In genomic region chr11:95027850-95028470, GRCm38 (mm10) we compare ENCODE assay signal across 19 mouse cellular contexts. TPM values are rescaled to one million over a fixed set of nuclear protein-coding genes. Genes with fewer than 3 reads are reported as not detected.
DNase-seq lines count a peak whose midpoint lies in the region; ATAC-seq and TF ChIP-seq lines count a peak whose summit lies in the region.
"Had no signal": no experiment of that assay in that cellular context is flagged by ENCODE, and none has a peak within 500 bp of the region (broad histone marks: within the 10 kb centered on the region; RNA-seq: fewer than 3 reads in every experiment).

No protein-coding gene starts in this region.

- ATAC-seq in midbrain, embryonic 12.5 days (ENCODE audit: low FRiP score, low read depth): no peak
- ATAC-seq in midbrain, embryonic 16.5 days: no peak
- ATAC-seq in forebrain, embryonic 16.5 days: peak; percentile 26; the same call in 1 of the 2 replicates
- ATAC-seq in limb, embryonic 14.5 days (ENCODE audit: low FRiP score, low read depth): no peak
- ATAC-seq: intestine, embryonic 16.5 days had no signal

- 23% methylated on average over 13 of the region's 13 CpGs for WGBS in cerebellum, adult 2 months
- 46% methylated on average over 13 of the region's 13 CpGs for WGBS in midbrain, embryonic 12.5 days
- WGBS in midbrain, embryonic 16.5 days: 38% methylated on average over 13 of the region's 13 CpGs
- 37% methylated on average over 13 of the region's 13 CpGs for WGBS in forebrain, embryonic 16.5 days
- WGBS in limb, embryonic 14.5 days: 19% methylated on average over 13 of the region's 13 CpGs
- WGBS in thymus, adult 2 months: 94% methylated on average over 13 of the region's 13 CpGs

- H3K4me1 ChIP-seq in cerebellum, adult 2 months (ENCODE audit: control insufficient read depth, insufficient read depth, low read length): peaks cover 78% of the 10 kb centered on the region
- no peaks in the 10 kb centered on the region for H3K4me1 ChIP-seq in midbrain, embryonic 12.5 days
- H3K4me1 ChIP-seq in midbrain, embryonic 16.5 days (ENCODE audit: control insufficient read depth, insufficient read depth, low read length): no peaks in the 10 kb centered on the region
- H3K4me1 ChIP-seq in forebrain, embryonic 16.5 days (replicated peaks; ENCODE audit: control insufficient read depth, insufficient read depth, low read length): peaks cover 16% of the 10 kb centered on the region
- H3K4me1 ChIP-seq in limb, embryonic 14.5 days (ENCODE audit: control insufficient read depth, insufficient read depth, low read length): no peaks in the 10 kb centered on the region
- no peaks in the 10 kb centered on the region for H3K4me1 ChIP-seq in thymus, adult 2 months (replicated peaks; ENCODE audit: control insufficient read depth, insufficient read depth, low read length)
- H3K4me1 ChIP-seq: embryonic facial prominence, embryonic 12.5 days had no signal

- H3K9me3 ChIP-seq in midbrain, embryonic 12.5 days: no peaks in the 10 kb centered on the region
- no peaks in the 10 kb centered on the region for H3K9me3 ChIP-seq in midbrain, embryonic 16.5 days (replicated peaks; ENCODE audit: control insufficient read depth, low read length, poor library complexity, severe bottlenecking)
- H3K9me3 ChIP-seq in forebrain, embryonic 16.5 days (ENCODE audit: control insufficient read depth, low read length): no peaks in the 10 kb centered on the region
- no peaks in the 10 kb centered on the region for H3K9me3 ChIP-seq in limb, embryonic 14.5 days (ENCODE audit: control insufficient read depth, low read length)
- H3K9me3 ChIP-seq: embryonic facial prominence, embryonic 12.5 days had no signal

- H3K27me3 ChIP-seq in cerebellum, adult 2 months (ENCODE audit: control insufficient read depth, insufficient read depth, low read length): no peaks in the 10 kb centered on the region
- H3K27me3 ChIP-seq in midbrain, embryonic 12.5 days: no peaks in the 10 kb centered on the region
- no peaks in the 10 kb centered on the region for H3K27me3 ChIP-seq in midbrain, embryonic 16.5 days (ENCODE audit: control insufficient read depth, insufficient read depth, low read depth, low read length)
- no peaks in the 10 kb centered on the region for H3K27me3 ChIP-seq in forebrain, embryonic 16.5 days (replicated peaks; ENCODE audit: control insufficient read depth, insufficient read depth, low read length)
- H3K27me3 ChIP-seq in limb, embryonic 14.5 days (ENCODE audit: control insufficient read depth, insufficient read depth, low read length): no peaks in the 10 kb centered on the region
- H3K27me3 ChIP-seq in thymus, adult 2 months (ENCODE audit: control insufficient read depth, insufficient read depth, low read length): no peaks in the 10 kb centered on the region
- H3K27me3 ChIP-seq: embryonic facial prominence, embryonic 12.5 days had no signal

- peak overlapping the region; percentile 86 for H3K27ac ChIP-seq in cerebellum, adult 2 months (ENCODE audit: insufficient read depth, low read length)
- H3K27ac ChIP-seq in midbrain, embryonic 12.5 days (replicated peaks): 0 out of 2 replicates have a peak overlapping the region, but pooled peaks have one; percentile 20
- no peak overlapping the region for H3K27ac ChIP-seq in midbrain, embryonic 16.5 days (ENCODE audit: low read length)
- H3K27ac ChIP-seq in forebrain, embryonic 16.5 days (ENCODE audit: low read length): no peak overlapping the region
- no peak overlapping the region for H3K27ac ChIP-seq in limb, embryonic 14.5 days (replicated peaks; ENCODE audit: low read depth, low read length)
- no peak overlapping the region for H3K27ac ChIP-seq in thymus, adult 2 months (ENCODE audit: control insufficient read depth, insufficient read depth, low read length)
- H3K27ac ChIP-seq: embryonic facial prominence, embryonic 12.5 days; stomach, postnatal 0 days had no signal

- no peak for TF ChIP-seq POLR2A in cerebellum, adult 2 months (IDR thresholded peaks at IDR 0.05; ENCODE audit: borderline replicate concordance, insufficient read depth, low read length)
- no peak for TF ChIP-seq POLR2A in limb, embryonic 14.5 days (IDR thresholded peaks at IDR 0.05; ENCODE audit: borderline replicate concordance, extremely low read depth, insufficient read depth, insufficient read length)
- no peak for TF ChIP-seq POLR2A in thymus, adult 2 months (IDR thresholded peaks at IDR 0.05; ENCODE audit: control insufficient read depth, extremely low read depth, insufficient read depth, low read length, poor library complexity)

- TF ChIP-seq CTCF in cerebellum, adult 2 months (IDR thresholded peaks at IDR 0.05; ENCODE audit: borderline replicate concordance, insufficient read depth, low read depth, low read length): no peak
- no peak for TF ChIP-seq CTCF in thymus, adult 2 months (IDR thresholded peaks at IDR 0.05; ENCODE audit: borderline replicate concordance, control insufficient read depth, extremely low read depth, insufficient read depth, low read length, poor library complexity)

- peaks cover 34% of the 10 kb centered on the region for H3K36me3 ChIP-seq in midbrain, embryonic 12.5 days
- H3K36me3 ChIP-seq in midbrain, embryonic 16.5 days (ENCODE audit: control insufficient read depth, insufficient read depth, low read length): peaks cover 19% of the 10 kb centered on the region
- peaks cover 8% of the 10 kb centered on the region; the same call in 1 of the 2 replicates for H3K36me3 ChIP-seq in forebrain, embryonic 16.5 days (ENCODE audit: control insufficient read depth, insufficient read depth)
- H3K36me3 ChIP-seq in limb, embryonic 14.5 days (ENCODE audit: control insufficient read depth, insufficient read depth, low read length): peaks cover 53% of the 10 kb centered on the region
- no peaks in the 10 kb centered on the region for H3K36me3 ChIP-seq in thymus, adult 2 months (ENCODE audit: control insufficient read depth, insufficient read depth, low read length)

- H3K9ac ChIP-seq in midbrain, embryonic 12.5 days (replicated peaks): no peak overlapping the region
- H3K9ac ChIP-seq in midbrain, embryonic 16.5 days (ENCODE audit: low read depth, low read length): no peak overlapping the region
- no peak overlapping the region for H3K9ac ChIP-seq in forebrain, embryonic 16.5 days (replicated peaks; ENCODE audit: low read depth, low read length)
- H3K9ac ChIP-seq in limb, embryonic 14.5 days (ENCODE audit: low read depth, low read length, severe bottlenecking): peak overlapping the region; percentile 17
- H3K9ac ChIP-seq: embryonic facial prominence, embryonic 12.5 days had no signal

- H3K4me2 ChIP-seq in midbrain, embryonic 12.5 days (replicated peaks): no peak overlapping the region
- H3K4me2 ChIP-seq in midbrain, embryonic 16.5 days (ENCODE audit: low read length): no peak overlapping the region
- H3K4me2 ChIP-seq in forebrain, embryonic 16.5 days (ENCODE audit: low read length): no peak overlapping the region
- H3K4me2 ChIP-seq in limb, embryonic 14.5 days (replicated peaks; ENCODE audit: low read depth, low read length, severe bottlenecking): no peak overlapping the region
- H3K4me2 ChIP-seq: embryonic facial prominence, embryonic 12.5 days had no signal

- H3K4me3 ChIP-seq in cerebellum, adult 2 months (replicated peaks; ENCODE audit: insufficient read depth, low read depth, low read length): no peak overlapping the region
- no peak overlapping the region for H3K4me3 ChIP-seq in midbrain, embryonic 12.5 days
- no peak overlapping the region for H3K4me3 ChIP-seq in midbrain, embryonic 16.5 days (ENCODE audit: low read depth, low read length)
- H3K4me3 ChIP-seq in forebrain, embryonic 16.5 days (replicated peaks; ENCODE audit: low read length): no peak overlapping the region
- H3K4me3 ChIP-seq in limb, embryonic 14.5 days (replicated peaks; ENCODE audit: low read length): no peak overlapping the region
- H3K4me3 ChIP-seq in thymus, adult 2 months (ENCODE audit: control insufficient read depth, insufficient read depth, low read length): no peak overlapping the region
- H3K4me3 ChIP-seq: embryonic facial prominence, embryonic 12.5 days had no signal

- peak in 1 of 2 experiments; percentile 59 for DNase-seq in cerebellum, adult 2 months
- DNase-seq in cerebellum, adult 9-10 months: no peak
- no peak for DNase-seq in limb, embryonic 14.5 days (ENCODE audit: low spot score)
- no peak for DNase-seq in layer of hippocampus, adult 9-11 months
- no peak for DNase-seq in thymus, adult 2 months
- DNase-seq: adrenal gland, adult 8-10 months; cerebellum, postnatal 36 days; gastrocnemius, postnatal 10 days; heart, postnatal 10 days; kidney, postnatal 10 days; left cerebral cortex, postnatal 4 days; lung, postnatal 36 days; thymus, postnatal 36 days had no signal

RNA-seq across cellular contexts. Expression of gene Pdk2, which starts 13.2 kb away (rescaled TPM):
- polyA plus RNA-seq in cerebellum, adult 2 months (2012; rRNA removed): 219 and 247 TPM in 2 replicates
- 19.1 and 22.7 TPM in 2 replicates for polyA plus RNA-seq in midbrain, embryonic 12.5 days (2016; fragmentation: Nextera tagmentation; extraction: Ambion mirVana)
- 24.1 and 27.5 TPM in 2 replicates for polyA plus RNA-seq in midbrain, embryonic 16.5 days (2015; fragmentation: Nextera tagmentation; extraction: Ambion mirVana)
- polyA plus RNA-seq in forebrain, embryonic 16.5 days (2015; fragmentation: Nextera tagmentation; extraction: Ambion mirVana): 27.6 and 29.2 TPM in 2 replicates
- 29.6 and 36.3 TPM in 2 replicates for polyA plus RNA-seq in limb, embryonic 14.5 days (2012; rRNA removed)
- polyA plus RNA-seq in limb, embryonic 14.5 days (2014; fragmentation: Nextera tagmentation; extraction: Ambion mirVana): 34.9 and 38.8 TPM in 2 replicates
- 47.7 and 55.0 TPM in 2 replicates for polyA plus RNA-seq in thymus, adult 2 months (2012; rRNA removed)

RNA-seq across cellular contexts. Expression of gene Samd14, which starts 18.3 kb away (rescaled TPM):
- 80.7 and 89.4 TPM in 2 replicates for polyA plus RNA-seq in cerebellum, adult 2 months (2012; rRNA removed)
- polyA plus RNA-seq in midbrain, embryonic 12.5 days (2016; fragmentation: Nextera tagmentation; extraction: Ambion mirVana): 93.5 and 100 TPM in 2 replicates
- 164 and 171 TPM in 2 replicates for polyA plus RNA-seq in midbrain, embryonic 16.5 days (2015; fragmentation: Nextera tagmentation; extraction: Ambion mirVana)
- 123 and 134 TPM in 2 replicates for polyA plus RNA-seq in forebrain, embryonic 16.5 days (2015; fragmentation: Nextera tagmentation; extraction: Ambion mirVana)
- 46.0 and 59.7 TPM in 2 replicates for polyA plus RNA-seq in limb, embryonic 14.5 days (2012; rRNA removed)
- 25.5 and 31.7 TPM in 2 replicates for polyA plus RNA-seq in limb, embryonic 14.5 days (2014; fragmentation: Nextera tagmentation; extraction: Ambion mirVana)
- 9.3 and 10.1 TPM in 2 replicates for polyA plus RNA-seq in thymus, adult 2 months (2012; rRNA removed)

RNA-seq across cellular contexts. Expression of gene Ppp1r9b, which starts 37.1 kb away (rescaled TPM):
- 149 and 153 TPM in 2 replicates for polyA plus RNA-seq in cerebellum, adult 2 months (2012; rRNA removed)
- 15.7 and 17.7 TPM in 2 replicates for polyA plus RNA-seq in midbrain, embryonic 12.5 days (2016; fragmentation: Nextera tagmentation; extraction: Ambion mirVana)
- 18.4 and 19.4 TPM in 2 replicates for polyA plus RNA-seq in midbrain, embryonic 16.5 days (2015; fragmentation: Nextera tagmentation; extraction: Ambion mirVana)
- 22.0 and 22.4 TPM in 2 replicates for polyA plus RNA-seq in forebrain, embryonic 16.5 days (2015; fragmentation: Nextera tagmentation; extraction: Ambion mirVana)
- polyA plus RNA-seq in limb, embryonic 14.5 days (2012; rRNA removed): 32.8 and 34.6 TPM in 2 replicates
- polyA plus RNA-seq in limb, embryonic 14.5 days (2014; fragmentation: Nextera tagmentation; extraction: Ambion mirVana): 17.3 and 17.9 TPM in 2 replicates
- 112 and 127 TPM in 2 replicates for polyA plus RNA-seq in thymus, adult 2 months (2012; rRNA removed)

RNA-seq across cellular contexts. Expression of gene Itga3, which starts 48.6 kb away (rescaled TPM):
- polyA plus RNA-seq in cerebellum, adult 2 months (2012; rRNA removed): 49.4 and 55.5 TPM in 2 replicates
- 6.3 and 6.5 TPM in 2 replicates for polyA plus RNA-seq in midbrain, embryonic 12.5 days (2016; fragmentation: Nextera tagmentation; extraction: Ambion mirVana)
- polyA plus RNA-seq in midbrain, embryonic 16.5 days (2015; fragmentation: Nextera tagmentation; extraction: Ambion mirVana): 13.7 and 16.6 TPM in 2 replicates
- polyA plus RNA-seq in forebrain, embryonic 16.5 days (2015; fragmentation: Nextera tagmentation; extraction: Ambion mirVana): 6.3 and 8.5 TPM in 2 replicates
- 12.7 and 14.3 TPM in 2 replicates for polyA plus RNA-seq in limb, embryonic 14.5 days (2012; rRNA removed)
- 8.6 and 10.0 TPM in 2 replicates for polyA plus RNA-seq in limb, embryonic 14.5 days (2014; fragmentation: Nextera tagmentation; extraction: Ambion mirVana)
- polyA plus RNA-seq in thymus, adult 2 months (2012; rRNA removed): 17.0 and 17.1 TPM in 2 replicates

RNA-seq across cellular contexts. Expression of gene Sgca, which starts 51.8 kb away (rescaled TPM):
- polyA plus RNA-seq in cerebellum, adult 2 months (2012; rRNA removed): 1.9 and 3.9 TPM in 2 replicates
- polyA plus RNA-seq in midbrain, embryonic 12.5 days (2016; fragmentation: Nextera tagmentation; extraction: Ambion mirVana): not detected in 2 replicates
- 0.20 TPM in 1 of 2 replicates, not detected in the other for polyA plus RNA-seq in midbrain, embryonic 16.5 days (2015; fragmentation: Nextera tagmentation; extraction: Ambion mirVana)
- 0.19 and 0.58 TPM in 2 replicates for polyA plus RNA-seq in forebrain, embryonic 16.5 days (2015; fragmentation: Nextera tagmentation; extraction: Ambion mirVana)
- 19.4 and 32.9 TPM in 2 replicates for polyA plus RNA-seq in limb, embryonic 14.5 days (2012; rRNA removed)
- polyA plus RNA-seq in limb, embryonic 14.5 days (2014; fragmentation: Nextera tagmentation; extraction: Ambion mirVana): 9.1 and 10.2 TPM in 2 replicates
- polyA plus RNA-seq in thymus, adult 2 months (2012; rRNA removed): 6.3 and 59.1 TPM in 2 replicates

Comparison
In these comparisons a context has a peak if more than half of its experiments do, and no peak if none do; other contexts are left out.
1. H3K27ac ChIP-seq: peak in cerebellum, adult 2 months (single experiment) and midbrain, embryonic 12.5 days (single experiment); none in midbrain, embryonic 16.5 days (single experiment), forebrain, embryonic 16.5 days (single experiment), limb, embryonic 14.5 days (single experiment) and thymus, adult 2 months (single experiment).